Mouse (Mus musculus) lung, adult 2 months (tissue): ENCODE data around the gene Vmn2r101. TPM values are rescaled to one million over a fixed set of nuclear protein-coding genes. Genes with fewer than 3 reads are reported as not detected.

Experiments used
- DNase-seq: peaks from one replicate; pipeline ENCODE4 v3.0.0; 2022
- H3K4me1 ChIP-seq: fragments of 200-500 bp; 2 replicates; pipeline ENCODE4 v1.6.1; 2011; ENCODE audit warnings: low read length; ENCODE audit not compliant: control insufficient read depth, insufficient read depth
- H3K4me3 ChIP-seq: fragments of 200-500 bp; replicated peaks from 2 replicates; pipeline ENCODE3; 2011; ENCODE audit warnings: low read depth, mild to moderate bottlenecking, control low read depth, low read length; ENCODE audit errors: extremely low read depth
- CTCF ChIP-seq: fragments of 200-500 bp; IDR thresholded peaks from 2 replicates; pipeline ENCODE4 v1.5.1; 2011; ENCODE audit warnings: mild to moderate bottlenecking, low read length, control low read depth; ENCODE audit not compliant: insufficient read depth
- POLR2A ChIP-seq: fragments of 200-500 bp; IDR thresholded peaks from 2 replicates; pipeline ENCODE4 v1.6.1; 2011; ENCODE audit warnings: low read depth, mild to moderate bottlenecking, control low read depth, low read length, borderline replicate concordance; ENCODE audit errors: extremely low read depth
- WGBS: fragments of 180-500 bp; shearing (Covaris S2); methylation state at CpG from one replicate; pipeline ENCODE4 v1.1.7; 2018; 5-methylcytosine and 5-hydroxymethylcytosine counted together
- polyA plus RNA-seq: library from polyadenylated mRNA; depleted of rRNA; stranded (reverse); fragments of >200 nt; gene quantifications from 2 replicates; pipeline ENCODE4 v1.2.3, GENCODE M21; 2012; rRNA removed

The Vmn2r101 gene
- polyA plus RNA-seq = not detected in 2 replicates

GRCm38 (mm10) chr17:19576927-19577326 lies at the start of gene Vmn2r101:
TSS of gene Vmn2r101 (plus strand) at chr17:19577227.
- TF ChIP-seq CTCF = no peak
- TF ChIP-seq POLR2A = no peak
- DNase-seq = no peak
- Histone ChIP-seq H3K4me1 (no peaks in the 10 kb centered on the region), H3K4me3 (no peak within 1 kb of the TSS)

- no peak overlapping the region for H3K4me3 ChIP-seq
- TF ChIP-seq POLR2A (no peak), CTCF (no peak)
- no peak for DNase-seq
- no peaks in the 10 kb centered on the region for H3K4me1 ChIP-seq
- 89% methylated on average over 1 of the region's 1 CpGs for WGBS
These were observed 52.3 kb downstream of the Vmn2r101 start for GRCm38 (mm10) chr17:19629328-19629727.

- DNase-seq = no peak
- 50% methylated on average over 3 of the region's 3 CpGs for WGBS
- no peaks in the 10 kb centered on the region for H3K4me1 ChIP-seq
- TF ChIP-seq POLR2A = no peak
- no peak for TF ChIP-seq CTCF
- no peak overlapping the region for H3K4me3 ChIP-seq
These were observed 81.4 kb downstream of the Vmn2r101 start for GRCm38 (mm10) chr17:19658447-19658846.

GRCm38 (mm10) chr17:19660028-19660427 lies 83.0 kb downstream of the Vmn2r101 start, which contains the start of gene Vmn2r102:
TSS of gene Vmn2r102 (plus strand) at chr17:19660328.
- no peak within 1 kb of the TSS for H3K4me3 ChIP-seq
- TF ChIP-seq POLR2A = no peak
- TF ChIP-seq CTCF = no peak
- no peak for DNase-seq
- H3K4me1 ChIP-seq = no peaks in the 10 kb centered on the region
- 55% methylated on average over 2 of the region's 2 CpGs for WGBS

Other genes starting within 250 kb of the Vmn2r101 start
- not detected in 2 replicates for gene Vmn2r99, start 215.3 kb upstream of the Vmn2r101 start, polyA plus RNA-seq
- not detected in 2 replicates for gene Vmn2r100, start 72.5 kb upstream of the Vmn2r101 start, polyA plus RNA-seq
- not detected in 2 replicates for gene Vmn2r102, start 83.1 kb downstream of the Vmn2r101 start, polyA plus RNA-seq
- not detected in 2 replicates for gene Vmn2r103, start 196.1 kb downstream of the Vmn2r101 start, polyA plus RNA-seq